Mouse (Mus musculus) heart, postnatal 0 days (tissue): ENCODE data around the gene Kidins220.

ENCODE experiments used
- CTCF ChIP-seq: IDR thresholded peaks from 2 replicates; pipeline ENCODE4 v1.5.1; 2016; ENCODE audit warnings: antibody characterized with exemption, control low read depth, low read depth
- EP300 ChIP-seq: IDR thresholded peaks from 2 replicates; pipeline ENCODE4 v1.6.1; 2016; ENCODE audit warnings: antibody characterized with exemption, low read depth

DNA sequence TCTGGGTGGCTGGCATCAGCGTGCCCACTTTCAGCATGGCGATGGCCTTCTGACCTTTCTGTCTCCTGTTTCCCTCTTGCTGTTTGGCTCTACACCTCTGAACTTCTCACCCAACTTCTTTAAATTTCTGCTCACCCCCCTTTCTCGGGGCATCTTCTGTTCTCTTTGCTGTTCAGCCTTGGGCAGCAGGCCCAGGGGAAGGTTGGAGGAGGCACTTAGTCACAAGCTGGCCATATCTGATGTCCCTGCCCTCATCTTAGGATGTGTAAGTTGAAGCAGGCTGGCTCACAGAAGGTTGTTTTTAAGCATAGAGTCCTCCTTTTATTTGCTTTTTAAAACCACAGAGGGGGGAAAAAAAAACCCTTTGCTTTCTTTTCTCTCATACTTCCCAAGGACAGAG, 40.7 kb upstream of the Kidins220 start:
- TF ChIP-seq CTCF (no peak), EP300 (no peak)
